Mouse (Mus musculus) adrenal gland, postnatal 36 days (tissue): ENCODE measurements around the gene Lgals8. TPM values are rescaled to one million over a fixed set of nuclear protein-coding genes. Genes with fewer than 3 reads are reported as not detected.
"Not testable (repeated sequence)": the region's sequence is repeated elsewhere in the genome, so short reads cannot be mapped to it uniquely, and the experiment has no call there.

Experiments
- DNase-seq, 2 experiments: peaks; one replicate each; pipeline ENCODE4 v3.0.0; 2021; ENCODE audit warnings: mixed read lengths in 1 of 2
- long read RNA-seq, 2 experiments: library from polyadenylated mRNA; stranded (forward); transcript quantifications; one replicate each; pipeline ENCODE4 v2.0.0; 2021; ENCODE audit warnings: borderline sequencing depth in 2 of 2
- total RNA-seq, 2 experiments: library from RNA; stranded (reverse); gene quantifications; 2 replicates each; pipeline ENCODE4 v1.2.3; 2021

Gene Lgals8
- 10 to 100 TPM; 82.0 to 87.1 TPM for total RNA-seq
- long read RNA-seq, experiment 1, transcript Lgals8-201 (10 exons, 2,736 nt) = minor isoform, 7 of 43 reads
- long read RNA-seq, experiment 1, transcript Lgals8-202 (10 exons, 2,792 nt) = major isoform, 20 of 43 reads
- long read RNA-seq, experiment 1, partial matches to known transcripts = 5 of 43 reads
- long read RNA-seq, experiment 1, other reads (novel, unspliced or antisense) = 10 of 43 reads
- long read RNA-seq, experiment 2, transcript Lgals8-202 (10 exons, 2,792 nt) = major isoform, 6 of 17 reads
- long read RNA-seq, experiment 2, partial matches to known transcripts = 1 of 17 reads
- long read RNA-seq, experiment 2, other reads (novel, unspliced or antisense) = 4 of 17 reads

DNA sequence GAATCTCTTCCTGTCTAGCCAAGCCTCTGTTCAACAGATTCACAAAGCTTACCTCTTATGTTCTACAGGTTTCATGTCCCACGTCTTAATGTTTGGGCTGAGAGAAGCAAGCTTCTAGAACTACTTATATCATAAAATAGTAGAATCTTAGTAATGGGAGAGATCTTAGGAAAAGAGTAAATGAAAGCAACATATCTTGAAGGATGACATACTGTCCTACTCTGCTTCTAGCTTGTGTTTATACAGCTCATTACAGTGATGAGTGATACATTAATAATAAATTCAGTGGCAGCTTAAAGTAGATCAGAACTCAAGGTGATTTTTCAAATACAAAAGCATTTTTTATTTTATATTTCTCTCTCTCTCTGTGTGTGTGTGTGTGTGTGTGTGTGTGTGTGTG is at the start of gene Lgals8:
Gene Lgals8, minus strand, starts transcription at position 101 of the 400 bp plus-strand sequence.
- no peak for DNase-seq

GRCm38 (mm10) chr13:12511189-12511965 is 46.6 kb upstream of the Lgals8 start:
- no peak for DNase-seq

- DNase-seq = no peak
These were observed 45.3 kb upstream of the Lgals8 start for GRCm38 (mm10) chr13:12510032-12510431.

GRCm38 (mm10) chr13:12507426-12507825 is 42.7 kb upstream of the Lgals8 start:
- DNase-seq = no peak

GRCm38 (mm10) chr13:12505359-12505758 is 40.6 kb upstream of the Lgals8 start:
- DNase-seq = no peak

DNA sequence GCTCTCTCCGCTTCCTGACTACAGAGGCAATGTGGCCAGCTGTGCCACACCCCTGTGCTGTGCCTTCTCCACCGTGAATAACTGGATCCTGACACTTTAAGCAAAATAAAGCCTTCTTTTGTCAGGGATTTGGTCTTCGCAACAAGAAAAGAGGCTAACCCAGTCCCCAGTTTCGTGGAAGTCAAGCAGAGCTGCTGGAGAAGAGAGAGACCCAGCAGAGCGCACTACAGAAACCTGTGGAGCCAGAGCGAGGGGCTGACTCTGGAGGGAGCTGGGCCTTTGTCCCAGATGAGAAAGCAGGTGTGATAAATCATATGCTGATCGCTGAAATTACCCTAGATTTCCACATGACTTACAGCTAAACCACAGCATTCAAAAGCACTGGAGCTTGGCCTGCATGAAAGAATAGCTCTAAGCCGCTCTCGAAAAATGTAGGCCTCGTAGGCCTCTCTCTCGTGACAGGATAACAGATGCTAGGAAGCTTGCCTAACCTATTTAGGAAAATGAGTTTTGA is 38.6 kb upstream of the Lgals8 start:
- DNase-seq = no peak

DNA sequence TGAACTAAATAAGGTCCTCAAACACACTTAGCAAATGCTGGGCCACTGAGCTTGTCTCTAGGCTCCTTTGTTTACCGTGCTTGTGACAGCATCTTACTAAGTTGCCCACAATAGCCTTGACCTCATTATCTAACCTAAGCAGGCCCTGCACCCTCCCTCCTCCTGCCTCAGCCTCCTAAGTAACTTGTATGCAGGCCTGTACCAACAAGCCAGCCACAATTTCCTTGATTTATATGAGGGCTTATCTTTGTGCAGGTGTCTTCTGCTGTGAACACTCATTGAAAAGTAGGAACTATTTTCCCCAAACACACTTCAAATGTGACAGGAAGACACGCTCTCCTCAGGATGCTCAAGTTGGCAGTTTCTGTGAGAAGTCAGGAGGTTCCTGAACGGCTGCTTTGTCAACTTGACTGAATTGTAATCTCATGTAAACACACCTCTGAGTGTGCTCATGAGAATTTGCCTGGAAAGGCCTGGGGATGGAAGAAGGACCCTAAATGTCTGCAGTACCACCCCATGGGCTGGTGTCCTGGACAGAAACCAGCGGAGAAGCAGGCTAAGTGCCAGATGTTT is 38.0 kb upstream of the Lgals8 start:
- DNase-seq = no peak

- no peak for DNase-seq
These were observed 34.4 kb upstream of the Lgals8 start for GRCm38 (mm10) chr13:12499107-12499506.

GRCm38 (mm10) chr13:12497809-12498208 is 33.1 kb upstream of the Lgals8 start:
- DNase-seq = no peak

- DNase-seq = no peak
These were observed 30.0 kb upstream of the Lgals8 start for GRCm38 (mm10) chr13:12494750-12495149.

GRCm38 (mm10) chr13:12492515-12492914 is 27.8 kb upstream of the Lgals8 start:
- DNase-seq = no peak

DNA sequence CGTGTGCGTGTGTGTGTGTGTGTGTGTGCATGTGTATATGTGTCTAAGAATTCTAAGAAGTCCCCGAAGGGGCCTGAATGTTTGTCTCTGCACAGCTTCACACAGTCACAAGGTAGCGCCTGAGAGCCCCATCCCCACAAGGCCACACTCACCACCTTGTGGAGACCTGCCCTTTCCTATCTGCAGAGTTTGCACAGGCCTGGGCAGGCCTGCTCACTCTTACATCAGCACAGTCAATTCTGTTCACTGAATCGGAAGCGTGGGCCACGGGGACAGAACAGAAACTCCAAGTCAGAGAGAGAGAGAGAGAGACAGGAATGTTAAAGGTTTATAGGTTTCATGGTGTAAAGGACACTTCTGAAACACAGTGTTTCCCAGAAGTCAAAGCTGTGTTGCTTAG is 20.9 kb upstream of the Lgals8 start:
- DNase-seq = no peak

- DNase-seq = no peak
These were observed 20.5 kb upstream of the Lgals8 start for GRCm38 (mm10) chr13:12485197-12485596.

DNA sequence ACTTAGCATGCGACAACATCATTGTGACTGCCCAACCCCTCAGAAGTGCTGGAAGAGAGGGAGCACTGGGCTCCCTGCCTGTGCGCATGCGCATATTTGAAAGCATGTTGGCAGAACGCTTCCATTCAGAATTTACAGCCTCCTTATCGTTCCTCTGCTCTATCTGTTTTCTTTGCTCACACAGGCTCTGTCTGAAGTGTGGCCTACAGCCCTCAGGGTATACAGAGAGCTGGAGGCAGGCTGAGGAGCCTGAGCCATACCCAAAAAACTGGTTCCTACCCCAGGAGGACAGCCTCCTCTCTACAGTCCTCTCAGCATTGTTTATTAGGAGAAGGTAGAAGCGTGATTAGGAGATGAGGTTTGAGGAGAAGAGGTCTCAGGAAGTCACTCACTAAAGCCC is 15.1 kb upstream of the Lgals8 start:
- DNase-seq = peak in 1 of 2 experiments; percentile 11

DNA sequence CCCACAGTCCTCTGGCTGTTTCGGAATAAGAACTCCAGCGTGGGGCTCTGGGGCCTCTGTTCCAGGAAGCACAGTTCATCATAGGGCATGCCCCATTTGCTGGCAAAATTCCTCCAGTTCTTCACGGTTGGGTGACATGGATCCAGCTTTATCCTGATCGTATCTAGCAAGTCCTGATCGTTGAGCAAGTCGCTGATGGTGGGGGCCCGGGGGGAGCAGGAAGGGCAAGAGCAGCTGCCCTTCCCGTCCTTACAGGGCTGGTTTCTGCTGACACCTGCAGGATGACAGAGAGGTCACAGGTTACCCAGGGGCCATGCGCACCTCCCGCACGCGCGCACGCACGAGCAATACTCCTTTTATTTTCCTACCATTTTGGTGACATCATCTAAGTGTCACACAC is 13.6 kb upstream of the Lgals8 start:
- DNase-seq = no peak

- DNase-seq = no peak
These were observed 12.1 kb upstream of the Lgals8 start for GRCm38 (mm10) chr13:12476886-12477285.

DNA sequence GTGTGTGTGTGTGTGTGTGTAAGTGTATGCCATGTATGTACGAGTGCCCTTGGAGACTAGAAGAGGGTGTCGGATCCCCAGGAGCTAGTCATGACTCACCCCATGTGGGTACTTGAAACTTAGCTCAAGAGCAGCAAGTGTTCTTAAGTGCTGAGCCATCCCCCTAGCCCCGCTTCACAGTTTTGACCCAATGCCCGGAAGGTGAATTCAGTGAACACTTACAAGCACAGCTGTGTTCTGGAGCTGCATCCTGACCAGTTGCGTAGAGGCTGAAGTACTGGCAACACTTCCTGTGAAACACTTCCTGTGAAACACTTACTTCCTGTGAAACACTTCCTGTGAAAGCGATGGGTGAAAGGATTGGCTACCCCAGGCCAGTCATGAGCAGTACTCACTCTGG is 10.5 kb upstream of the Lgals8 start:
- no peak for DNase-seq

- peak; percentile 76 to 83 for DNase-seq
These were observed 9.1 kb upstream of the Lgals8 start for GRCm38 (mm10) chr13:12473724-12474378.

GRCm38 (mm10) chr13:12468488-12468887 is 3.7 kb upstream of the Lgals8 start:
- peak in 1 of 2 experiments; percentile 8 for DNase-seq

- not testable (repeated sequence) for DNase-seq
These were observed 585 bp downstream of the Lgals8 start for GRCm38 (mm10) chr13:12464159-12464558.

DNA sequence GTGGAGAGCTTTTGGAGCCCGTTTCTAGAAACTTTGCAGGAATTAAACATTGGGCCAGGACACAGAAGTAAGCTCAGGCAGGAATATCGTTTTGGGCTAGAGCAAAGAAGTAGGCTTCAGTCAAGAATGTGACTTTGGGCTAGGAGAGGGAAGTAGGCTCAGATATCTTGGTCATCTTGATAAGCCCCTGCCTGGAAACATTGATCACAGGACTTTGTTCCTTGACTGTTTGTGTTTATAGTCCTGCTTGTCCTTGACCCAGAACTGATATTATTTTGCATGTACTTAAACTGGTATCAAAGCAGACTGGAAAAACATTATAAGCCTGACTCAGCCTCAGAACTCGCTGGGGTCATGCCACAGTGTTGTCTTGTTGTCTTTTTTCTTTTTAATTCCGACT is 2.1 kb downstream of the Lgals8 start:
- DNase-seq = no peak

- peak in 1 of 2 experiments; percentile 18 for DNase-seq
These were observed 3.0 kb downstream of the Lgals8 start for GRCm38 (mm10) chr13:12461730-12462119.
